Mouse (Mus musculus): ENCODE measurements around the gene Idh2. TPM values are rescaled to one million over a fixed set of nuclear protein-coding genes. Genes with fewer than 3 reads are reported as not detected.
A peak's percentile ranks its signal among the peaks of the same experiment; 100 is the strongest.

Idh2 gene
- polyA plus RNA-seq (2015; fragmentation: Nextera tagmentation; extraction: Ambion mirVana), result 540 and 585 TPM in 2 replicates

GRCm38 (mm10) chr7:80115224-80115590 lies at the start of gene Idh2:
TSS of gene Idh2 (minus strand) at chr7:80115392.
- Histone ChIP-seq H3K36me3 (ENCODE audit: control insufficient read depth, insufficient read depth, low read length) (no peaks in the 10 kb centered on the region), H3K27ac (ENCODE audit: low read length) (peak within 1 kb of the TSS; percentile 97), H3K27me3 (replicated peaks; ENCODE audit: control insufficient read depth, insufficient read depth, low read length) (no peaks in the 10 kb centered on the region), H3K4me2 (ENCODE audit: low read depth, low read length) (peak within 1 kb of the TSS; percentile 90), H3K4me3 (ENCODE audit: low read length) (peak within 1 kb of the TSS; percentile 97), H3K4me1 (ENCODE audit: control insufficient read depth, insufficient read depth, low read length) (peaks cover 35% of the 10 kb centered on the region), H3K9ac (ENCODE audit: low read depth, low read length) (peak within 1 kb of the TSS; percentile 99), H3K9me3 (ENCODE audit: control insufficient read depth, low read length) (no peaks in the 10 kb centered on the region)
- ATAC-seq, result peak; percentile 98
- WGBS, result under 1% methylated on average over 28 of the region's 29 CpGs

DNA sequence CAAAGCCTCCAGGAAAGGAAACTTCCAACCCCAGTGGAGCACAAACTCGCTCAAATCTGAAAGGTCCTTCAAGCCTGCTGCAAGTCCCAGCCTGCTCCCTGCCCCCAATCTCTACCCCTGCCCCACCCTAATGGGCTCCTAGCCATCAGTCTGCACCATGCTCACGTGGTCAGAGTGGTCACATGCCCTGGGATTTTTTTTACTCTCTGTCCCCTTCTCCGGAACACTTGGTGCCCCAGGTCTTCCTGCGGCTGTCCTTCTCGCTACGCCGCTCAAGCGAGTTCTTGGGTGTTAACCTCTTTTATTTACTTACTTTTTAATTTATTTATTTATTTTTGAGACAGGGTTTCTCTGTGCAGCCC lies 45.7 kb upstream of the Idh2 start:
- H3K4me2 ChIP-seq (ENCODE audit: low read depth, low read length), result 0 out of 2 replicates have a peak overlapping the region, but pooled peaks have one; percentile 2

DNA sequence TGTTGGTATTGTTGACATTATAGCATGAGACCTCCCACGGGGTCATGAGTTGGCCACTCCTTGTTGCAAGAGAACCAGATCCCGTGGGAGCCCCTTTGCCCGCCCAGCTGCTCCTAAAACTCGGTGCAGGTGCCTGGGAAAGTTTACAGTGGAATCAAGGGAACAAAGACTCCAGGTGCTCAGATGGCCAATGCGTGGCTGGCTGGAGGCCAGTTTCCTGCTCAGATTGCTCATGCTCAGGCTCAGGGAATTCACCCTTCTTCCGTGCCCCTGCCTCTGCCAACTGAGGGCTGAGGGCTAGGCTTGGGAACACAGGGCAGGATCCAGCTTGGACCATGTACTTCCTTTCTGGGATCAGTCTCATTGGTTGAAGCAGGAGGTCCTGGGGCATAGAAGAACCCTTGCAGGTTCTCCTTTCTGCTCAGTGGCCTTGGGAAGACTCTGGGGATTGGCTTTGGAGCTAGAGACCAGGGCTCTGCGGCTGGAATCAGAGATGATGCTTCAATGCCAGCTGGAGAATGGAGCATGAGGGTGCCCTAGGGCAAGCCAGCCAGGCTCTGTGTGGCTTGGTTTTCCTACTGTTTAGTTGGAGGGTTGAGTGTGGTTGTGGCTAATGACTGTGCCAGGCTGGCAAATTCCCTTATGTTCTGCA lies 45.2 kb upstream of the Idh2 start:
- Histone ChIP-seq H3K36me3 (ENCODE audit: control insufficient read depth, insufficient read depth, low read length) (no peaks in the 10 kb centered on the region), H3K4me3 (ENCODE audit: low read length) (no peak overlapping the region), H3K4me2 (ENCODE audit: low read depth, low read length) (0 out of 2 replicates have a peak overlapping the region, but pooled peaks have one; percentile 2), H3K4me1 (ENCODE audit: control insufficient read depth, insufficient read depth, low read length) (peaks cover 17% of the 10 kb centered on the region), H3K9me3 (ENCODE audit: control insufficient read depth, low read length) (no peaks in the 10 kb centered on the region), H3K27ac (ENCODE audit: low read length) (peak overlapping the region; percentile 73), H3K9ac (ENCODE audit: low read depth, low read length) (peak overlapping the region; percentile 32; the same call in 1 of the 2 replicates), H3K27me3 (replicated peaks; ENCODE audit: control insufficient read depth, insufficient read depth, low read length) (no peaks in the 10 kb centered on the region)
- peak; percentile 82 for ATAC-seq
- 37% methylated on average over 7 of the region's 7 CpGs for WGBS

More for the DNA sequence above, 45.7 kb upstream of the Idh2 start:
- Histone ChIP-seq H3K4me1 (ENCODE audit: control insufficient read depth, insufficient read depth, low read length) (peaks cover 17% of the 10 kb centered on the region), H3K9ac (ENCODE audit: low read depth, low read length) (peak overlapping the region; percentile 32; the same call in 1 of the 2 replicates), H3K36me3 (ENCODE audit: control insufficient read depth, insufficient read depth, low read length) (no peaks in the 10 kb centered on the region), H3K27me3 (replicated peaks; ENCODE audit: control insufficient read depth, insufficient read depth, low read length) (no peaks in the 10 kb centered on the region), H3K27ac (ENCODE audit: low read length) (peak overlapping the region; percentile 73), H3K4me3 (ENCODE audit: low read length) (no peak overlapping the region), H3K9me3 (ENCODE audit: control insufficient read depth, low read length) (no peaks in the 10 kb centered on the region)
- 59% methylated on average over 8 of the region's 8 CpGs for WGBS
- ATAC-seq, result peak; percentile 62

GRCm38 (mm10) chr7:80158496-80159268 lies 43.5 kb upstream of the Idh2 start:
- no peak overlapping the region for H3K9ac ChIP-seq (ENCODE audit: low read depth, low read length)
- H3K36me3 ChIP-seq (ENCODE audit: control insufficient read depth, insufficient read depth, low read length), result no peaks in the 10 kb centered on the region
- H3K4me1 ChIP-seq (ENCODE audit: control insufficient read depth, insufficient read depth, low read length), result peaks cover 17% of the 10 kb centered on the region
- no peaks in the 10 kb centered on the region for H3K27me3 ChIP-seq (replicated peaks; ENCODE audit: control insufficient read depth, insufficient read depth, low read length)
- H3K27ac ChIP-seq (ENCODE audit: low read length), result no peak overlapping the region
- ATAC-seq, result no peak
- no peak overlapping the region for H3K4me3 ChIP-seq (ENCODE audit: low read length)
- 82% methylated on average over 8 of the region's 8 CpGs for WGBS
- no peak overlapping the region for H3K4me2 ChIP-seq (ENCODE audit: low read depth, low read length)
- no peaks in the 10 kb centered on the region for H3K9me3 ChIP-seq (ENCODE audit: control insufficient read depth, low read length)

- 34% methylated on average over 13 of the region's 13 CpGs for WGBS
- no peak overlapping the region for H3K27ac ChIP-seq (ENCODE audit: low read length)
- no peaks in the 10 kb centered on the region for H3K27me3 ChIP-seq (replicated peaks; ENCODE audit: control insufficient read depth, insufficient read depth, low read length)
- ATAC-seq, result peak; percentile 55
- no peak overlapping the region for H3K4me2 ChIP-seq (ENCODE audit: low read depth, low read length)
- peaks cover 17% of the 10 kb centered on the region for H3K4me1 ChIP-seq (ENCODE audit: control insufficient read depth, insufficient read depth, low read length)
- no peaks in the 10 kb centered on the region for H3K9me3 ChIP-seq (ENCODE audit: control insufficient read depth, low read length)
- H3K4me3 ChIP-seq (ENCODE audit: low read length), result no peak overlapping the region
- no peak overlapping the region for H3K9ac ChIP-seq (ENCODE audit: low read depth, low read length)
- no peaks in the 10 kb centered on the region for H3K36me3 ChIP-seq (ENCODE audit: control insufficient read depth, insufficient read depth, low read length)
These were observed 41.6 kb upstream of the Idh2 start for GRCm38 (mm10) chr7:80156711-80157227.

- Histone ChIP-seq H3K27me3 (replicated peaks; ENCODE audit: control insufficient read depth, insufficient read depth, low read length) (no peaks in the 10 kb centered on the region), H3K27ac (ENCODE audit: low read length) (no peak overlapping the region), H3K36me3 (ENCODE audit: control insufficient read depth, insufficient read depth, low read length) (no peaks in the 10 kb centered on the region), H3K4me3 (ENCODE audit: low read length) (no peak overlapping the region), H3K9ac (ENCODE audit: low read depth, low read length) (no peak overlapping the region), H3K4me1 (ENCODE audit: control insufficient read depth, insufficient read depth, low read length) (peaks cover 8% of the 10 kb centered on the region), H3K9me3 (ENCODE audit: control insufficient read depth, low read length) (no peaks in the 10 kb centered on the region), H3K4me2 (ENCODE audit: low read depth, low read length) (no peak overlapping the region)
- 73% methylated on average over 3 of the region's 3 CpGs for WGBS
- ATAC-seq, result no peak
These were observed 39.5 kb upstream of the Idh2 start for GRCm38 (mm10) chr7:80154689-80155088.

GRCm38 (mm10) chr7:80152756-80153155 lies 37.6 kb upstream of the Idh2 start:
- no peak for ATAC-seq
- Histone ChIP-seq H3K4me1 (ENCODE audit: control insufficient read depth, insufficient read depth, low read length) (peaks cover 8% of the 10 kb centered on the region), H3K4me3 (ENCODE audit: low read length) (no peak overlapping the region), H3K27me3 (replicated peaks; ENCODE audit: control insufficient read depth, insufficient read depth, low read length) (no peaks in the 10 kb centered on the region), H3K4me2 (ENCODE audit: low read depth, low read length) (no peak overlapping the region), H3K27ac (ENCODE audit: low read length) (no peak overlapping the region), H3K36me3 (ENCODE audit: control insufficient read depth, insufficient read depth, low read length) (no peaks in the 10 kb centered on the region), H3K9ac (ENCODE audit: low read depth, low read length) (no peak overlapping the region), H3K9me3 (ENCODE audit: control insufficient read depth, low read length) (no peaks in the 10 kb centered on the region)
- WGBS, result 93% methylated on average over 8 of the region's 8 CpGs

DNA sequence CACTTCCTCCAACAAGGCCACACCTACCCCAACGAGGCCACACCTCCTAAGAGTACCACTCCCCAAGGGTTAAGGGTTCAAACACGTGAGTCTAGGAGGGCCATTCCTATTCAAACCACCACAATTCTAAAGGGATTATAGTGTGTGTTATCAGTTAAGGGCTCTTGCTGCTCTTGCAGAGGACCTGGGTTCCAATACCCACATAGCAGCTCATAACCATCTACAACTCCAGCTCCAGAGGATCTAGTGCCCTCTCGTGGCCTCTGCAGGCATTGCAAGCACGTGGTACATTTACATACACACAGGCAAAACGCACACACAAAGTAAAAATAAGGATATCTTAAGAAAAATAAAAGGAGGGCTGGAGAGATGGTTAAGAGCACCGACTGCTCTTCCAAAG lies 37.0 kb upstream of the Idh2 start:
- H3K9ac ChIP-seq (ENCODE audit: low read depth, low read length), result no peak overlapping the region
- 68% methylated on average over 6 of the region's 6 CpGs for WGBS
- no peaks in the 10 kb centered on the region for H3K9me3 ChIP-seq (ENCODE audit: control insufficient read depth, low read length)
- H3K4me1 ChIP-seq (ENCODE audit: control insufficient read depth, insufficient read depth, low read length), result peaks cover 8% of the 10 kb centered on the region
- no peak overlapping the region for H3K4me2 ChIP-seq (ENCODE audit: low read depth, low read length)
- no peaks in the 10 kb centered on the region for H3K27me3 ChIP-seq (replicated peaks; ENCODE audit: control insufficient read depth, insufficient read depth, low read length)
- no peak overlapping the region for H3K27ac ChIP-seq (ENCODE audit: low read length)
- no peaks in the 10 kb centered on the region for H3K36me3 ChIP-seq (ENCODE audit: control insufficient read depth, insufficient read depth, low read length)
- no peak for ATAC-seq
- no peak overlapping the region for H3K4me3 ChIP-seq (ENCODE audit: low read length)

DNA sequence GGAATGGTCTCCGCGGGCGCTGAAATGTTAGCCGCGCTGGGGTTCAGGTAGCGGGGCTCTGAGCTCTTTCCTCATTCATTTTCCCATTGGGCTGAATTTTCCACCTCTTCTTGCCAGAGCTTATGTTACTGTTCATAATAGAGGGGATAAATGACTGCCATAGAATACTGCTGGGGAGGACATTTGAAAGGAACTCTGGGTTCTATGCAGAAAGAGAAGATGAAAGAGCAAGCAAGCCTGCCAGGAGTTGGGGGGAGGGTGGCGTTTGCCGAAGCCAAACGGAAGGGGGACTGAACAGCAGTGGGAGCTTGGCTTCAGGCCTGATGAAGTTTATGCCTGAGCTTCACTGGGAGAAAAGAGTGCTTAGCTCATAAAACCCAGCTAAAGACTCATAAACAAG lies 34.2 kb upstream of the Idh2 start:
- H3K36me3 ChIP-seq (ENCODE audit: control insufficient read depth, insufficient read depth, low read length), result no peaks in the 10 kb centered on the region
- WGBS, result 54% methylated on average over 9 of the region's 9 CpGs
- H3K4me2 ChIP-seq (ENCODE audit: low read depth, low read length), result no peak overlapping the region
- no peak overlapping the region for H3K9ac ChIP-seq (ENCODE audit: low read depth, low read length)
- ATAC-seq, result no peak
- H3K27ac ChIP-seq (ENCODE audit: low read length), result no peak overlapping the region
- no peaks in the 10 kb centered on the region for H3K27me3 ChIP-seq (replicated peaks; ENCODE audit: control insufficient read depth, insufficient read depth, low read length)
- H3K4me1 ChIP-seq (ENCODE audit: control insufficient read depth, insufficient read depth, low read length), result no peaks in the 10 kb centered on the region
- H3K9me3 ChIP-seq (ENCODE audit: control insufficient read depth, low read length), result no peaks in the 10 kb centered on the region
- no peak overlapping the region for H3K4me3 ChIP-seq (ENCODE audit: low read length)

Measured in intestine, embryonic 16.5 days (tissue).